Mouse (Mus musculus): ENCODE data around the gene Abcf3.

GRCm38 (mm10) chr16:20552594-20552993, 4.2 kb downstream of the Abcf3 start:
- TF ChIP-seq CTCF (conservative IDR thresholded peaks at IDR 0.05; ENCODE audit: insufficient read depth, insufficient read length, low read depth, low read length): no peak
- no peak for TF ChIP-seq POLR2A (IDR thresholded peaks at IDR 0.05; ENCODE audit: low read depth, low read length)

Measured in kidney, adult 2 months (tissue).